In the genomic region with DNA sequence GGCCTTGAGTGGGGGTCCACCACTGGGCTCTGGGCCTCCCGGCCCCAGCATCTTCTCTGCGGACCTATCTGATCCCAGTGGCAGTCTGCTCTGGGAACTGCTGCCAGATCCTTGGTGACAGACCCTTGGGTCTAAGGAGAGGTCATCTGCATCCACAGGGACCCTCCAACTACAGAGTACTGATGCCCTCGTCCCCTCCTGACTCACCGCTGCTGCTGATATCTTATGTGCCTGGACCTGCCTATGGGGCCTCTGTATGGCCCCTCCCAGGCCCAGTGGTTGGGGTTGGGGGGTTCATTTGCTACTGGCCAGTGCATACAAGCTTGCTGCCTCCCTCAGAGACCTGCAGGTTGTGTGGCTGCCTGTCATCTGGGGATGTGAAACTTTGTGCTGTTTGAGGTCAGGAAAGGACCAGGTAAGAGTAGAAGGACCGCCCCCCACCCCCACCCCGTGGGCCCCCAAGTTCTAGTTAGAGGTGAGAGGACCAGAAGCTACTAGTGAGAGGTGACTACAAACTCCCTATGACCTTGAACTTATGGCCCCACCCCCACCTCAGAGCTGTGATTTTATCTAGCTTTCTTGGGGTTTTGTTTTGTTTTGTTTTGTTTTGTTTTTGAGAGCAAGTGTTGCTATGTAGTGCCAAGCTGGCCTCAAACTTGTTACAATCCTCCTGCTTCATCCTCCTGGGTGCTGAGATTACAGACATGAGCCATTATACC, we compare ENCODE assay signal across 10 mouse cellular contexts. TPM values are rescaled to one million over a fixed set of nuclear protein-coding genes. Genes with fewer than 3 reads are reported as not detected.
DNase-seq lines count a peak whose midpoint lies in the region; ATAC-seq and TF ChIP-seq lines count a peak whose summit lies in the region.
"Had no signal": no experiment of that assay in that cellular context is flagged by ENCODE, and none has a peak within 500 bp of the region (broad histone marks: within the 10 kb centered on the region; RNA-seq: fewer than 3 reads in every experiment).

No protein-coding gene starts in this region.

- no peaks in the 10 kb centered on the region for H3K9me3 ChIP-seq in lung, embryonic 14.5 days (ENCODE audit: low read depth, low read length)
- no peaks in the 10 kb centered on the region for H3K9me3 ChIP-seq in intestine, embryonic 16.5 days (ENCODE audit: control insufficient read depth, low read length)
- H3K9me3 ChIP-seq in neural tube, embryonic 15.5 days (replicated peaks) = no peaks in the 10 kb centered on the region

- H3K27me3 ChIP-seq in lung, embryonic 14.5 days (ENCODE audit: insufficient read depth, low read length) = no peaks in the 10 kb centered on the region
- H3K27me3 ChIP-seq in intestine, embryonic 16.5 days (replicated peaks; ENCODE audit: control insufficient read depth, insufficient read depth, low read length) = no peaks in the 10 kb centered on the region
- no peaks in the 10 kb centered on the region for H3K27me3 ChIP-seq in neural tube, embryonic 15.5 days (replicated peaks)

- no peak for ATAC-seq in CD4-positive, CD25-positive, alpha-beta regulatory T cell, adult 4 months
- no peak for ATAC-seq in lung, embryonic 14.5 days (ENCODE audit: insufficient read depth)
- ATAC-seq in intestine, embryonic 16.5 days = no peak
- no peak for ATAC-seq in neural tube, embryonic 15.5 days (ENCODE audit: low FRiP score)

- H3K4me2 ChIP-seq in lung, embryonic 14.5 days = peak overlapping the region; percentile 70; the same call in 1 of the 2 replicates
- no peak overlapping the region for H3K4me2 ChIP-seq in intestine, embryonic 16.5 days (ENCODE audit: low read depth, low read length)
- peak overlapping the region; percentile 78 for H3K4me2 ChIP-seq in neural tube, embryonic 15.5 days

- H3K36me3 ChIP-seq in lung, embryonic 14.5 days (ENCODE audit: insufficient read depth) = no peaks in the 10 kb centered on the region
- H3K36me3 ChIP-seq in intestine, embryonic 16.5 days (ENCODE audit: control insufficient read depth, insufficient read depth, low read length) = no peaks in the 10 kb centered on the region
- no peaks in the 10 kb centered on the region for H3K36me3 ChIP-seq in neural tube, embryonic 15.5 days

- peak; percentile 59 for DNase-seq in CD4-positive, CD25-positive, alpha-beta regulatory T cell, adult 2 months (ENCODE audit: low read depth, low spot score)
- DNase-seq in lung, embryonic 14.5 days = no peak
- no peak for DNase-seq in lung, postnatal 25 days (ENCODE audit: low spot score)
- DNase-seq in thymus, adult 18-20 months = no peak
- no peak for DNase-seq in ovary, adult 18-20 months (ENCODE audit: low spot score)
- DNase-seq: thymus, adult 2 months had no signal

- H3K9ac ChIP-seq in lung, embryonic 14.5 days = peak overlapping the region; percentile 29; the same call in 1 of the 2 replicates
- peak overlapping the region; percentile 56; the same call in 1 of the 2 replicates for H3K9ac ChIP-seq in intestine, embryonic 16.5 days (ENCODE audit: low read depth, low read length)
- H3K9ac ChIP-seq in neural tube, embryonic 15.5 days (replicated peaks) = 0 out of 2 replicates have a peak overlapping the region, but pooled peaks have one; percentile 17
- H3K9ac ChIP-seq: liver, embryonic 14.5 days had no signal

- WGBS in lung, embryonic 14.5 days = 67% methylated on average over 6 of the region's 6 CpGs
- WGBS in intestine, embryonic 16.5 days = 59% methylated on average over 6 of the region's 6 CpGs
- WGBS in neural tube, embryonic 15.5 days = 69% methylated on average over 6 of the region's 6 CpGs

- H3K4me3 ChIP-seq in lung, embryonic 14.5 days (ENCODE audit: low read depth, low read length) = no peak overlapping the region
- H3K4me3 ChIP-seq in intestine, embryonic 16.5 days (ENCODE audit: low read length) = no peak overlapping the region
- H3K4me3 ChIP-seq in neural tube, embryonic 15.5 days (replicated peaks) = peak overlapping the region; percentile 52; the same call in 1 of the 2 replicates

- no peak overlapping the region for H3K27ac ChIP-seq in lung, embryonic 14.5 days (ENCODE audit: low read depth)
- peak overlapping the region; percentile 70; the same call in 1 of the 2 replicates for H3K27ac ChIP-seq in intestine, embryonic 16.5 days (ENCODE audit: low read length)
- peak overlapping the region; percentile 92 for H3K27ac ChIP-seq in neural tube, embryonic 15.5 days (replicated peaks)
- H3K27ac ChIP-seq: liver, embryonic 14.5 days had no signal

- TF ChIP-seq CTCF in lung, embryonic 14.5 days (IDR thresholded peaks at IDR 0.05; ENCODE audit: low read depth) = no peak

- H3K4me1 ChIP-seq in lung, embryonic 14.5 days (ENCODE audit: insufficient read depth) = peaks cover 21% of the 10 kb centered on the region
- peaks cover 29% of the 10 kb centered on the region for H3K4me1 ChIP-seq in intestine, embryonic 16.5 days (ENCODE audit: control insufficient read depth, insufficient read depth, low read length)
- peaks cover 34% of the 10 kb centered on the region for H3K4me1 ChIP-seq in neural tube, embryonic 15.5 days

RNA-seq across cellular contexts. Expression of a gene that starts 5.3 kb away (rescaled TPM):
- under 1 TPM; 0.32 to 0.40 TPM for polyA plus RNA-seq in CD4-positive, CD25-positive, alpha-beta regulatory T cell, adult 4 months (2017; shearing (Covaris generic))
- 8.1 and 9.2 TPM in 2 replicates for polyA plus RNA-seq in lung, embryonic 14.5 days (2014; fragmentation: Nextera tagmentation; extraction: Ambion mirVana)
- 5.0 and 6.3 TPM in 2 replicates for polyA plus RNA-seq in intestine, embryonic 16.5 days (2015; fragmentation: Nextera tagmentation; extraction: Ambion mirVana)
- polyA plus RNA-seq in neural tube, embryonic 15.5 days (2015; fragmentation: Nextera tagmentation; extraction: Ambion mirVana) = 4.5 and 5.6 TPM in 2 replicates

RNA-seq across cellular contexts. Expression of a gene that starts 17.7 kb away (rescaled TPM):
- under 1 TPM in 1 of 2 experiments, not detected in 1; 0.20 TPM for polyA plus RNA-seq in CD4-positive, CD25-positive, alpha-beta regulatory T cell, adult 4 months (2017; shearing (Covaris generic))
- 29.4 and 35.3 TPM in 2 replicates for polyA plus RNA-seq in lung, embryonic 14.5 days (2014; fragmentation: Nextera tagmentation; extraction: Ambion mirVana)
- 3.4 and 4.4 TPM in 2 replicates for polyA plus RNA-seq in intestine, embryonic 16.5 days (2015; fragmentation: Nextera tagmentation; extraction: Ambion mirVana)
- polyA plus RNA-seq in neural tube, embryonic 15.5 days (2015; fragmentation: Nextera tagmentation; extraction: Ambion mirVana) = 15.4 and 17.6 TPM in 2 replicates

RNA-seq across cellular contexts. Expression of a gene that starts 21.2 kb away (rescaled TPM):
- not detected for polyA plus RNA-seq in CD4-positive, CD25-positive, alpha-beta regulatory T cell, adult 4 months (2017; shearing (Covaris generic))
- polyA plus RNA-seq in lung, embryonic 14.5 days (2014; fragmentation: Nextera tagmentation; extraction: Ambion mirVana) = 0.22 and 0.75 TPM in 2 replicates
- 18.4 and 21.7 TPM in 2 replicates for polyA plus RNA-seq in intestine, embryonic 16.5 days (2015; fragmentation: Nextera tagmentation; extraction: Ambion mirVana)
- 0.36 and 2.5 TPM in 2 replicates for polyA plus RNA-seq in neural tube, embryonic 15.5 days (2015; fragmentation: Nextera tagmentation; extraction: Ambion mirVana)
- polyA plus RNA-seq: liver, embryonic 14.5 days had no signal

RNA-seq across cellular contexts. Expression of a gene that starts 23.4 kb away (rescaled TPM):
- polyA plus RNA-seq in CD4-positive, CD25-positive, alpha-beta regulatory T cell, adult 4 months (2017; shearing (Covaris generic)) = not detected
- 0.28 and 0.35 TPM in 2 replicates for polyA plus RNA-seq in lung, embryonic 14.5 days (2014; fragmentation: Nextera tagmentation; extraction: Ambion mirVana)
- 0.07 and 0.15 TPM in 2 replicates for polyA plus RNA-seq in intestine, embryonic 16.5 days (2015; fragmentation: Nextera tagmentation; extraction: Ambion mirVana)
- polyA plus RNA-seq in neural tube, embryonic 15.5 days (2015; fragmentation: Nextera tagmentation; extraction: Ambion mirVana) = 0.14 TPM in 1 of 2 replicates, not detected in the other

RNA-seq across cellular contexts. Expression of a gene that starts 27.9 kb away (rescaled TPM):
- not detected for polyA plus RNA-seq in CD4-positive, CD25-positive, alpha-beta regulatory T cell, adult 4 months (2017; shearing (Covaris generic))
- 0.13 and 0.58 TPM in 2 replicates for polyA plus RNA-seq in lung, embryonic 14.5 days (2014; fragmentation: Nextera tagmentation; extraction: Ambion mirVana)
- 0.48 and 0.61 TPM in 2 replicates for polyA plus RNA-seq in intestine, embryonic 16.5 days (2015; fragmentation: Nextera tagmentation; extraction: Ambion mirVana)
- 0.69 TPM in 1 of 2 replicates, not detected in the other for polyA plus RNA-seq in neural tube, embryonic 15.5 days (2015; fragmentation: Nextera tagmentation; extraction: Ambion mirVana)
- polyA plus RNA-seq: liver, embryonic 14.5 days had no signal
